Mouse (Mus musculus): ENCODE measurements at regions not wholly inside any gene's neighbourhood (a gene's known extent, or its start where the extent isn't known, plus 50 kb on each side); places are given as distances from the start of the nearest gene placed in this dataset.

DNA sequence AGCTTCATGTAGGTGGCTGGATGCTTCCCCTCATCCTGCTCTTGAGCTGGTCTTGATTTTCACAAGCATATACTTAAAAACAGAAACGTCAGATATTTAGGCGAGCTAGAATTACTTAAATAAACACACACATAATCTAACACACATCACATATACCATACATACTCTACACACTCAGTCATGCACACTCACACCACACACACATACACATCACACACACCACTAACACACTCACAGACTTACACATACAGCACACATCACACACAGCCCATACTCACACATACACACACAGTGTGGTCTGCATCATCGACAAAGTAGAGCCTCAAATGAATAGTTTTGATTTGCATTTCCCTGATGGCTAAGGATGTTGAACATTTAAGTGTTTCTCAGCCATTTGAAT, 116.9 kb downstream of the Spry2 start:
- peak in 1 of 2 experiments; percentile 20 for DNase-seq

DNA sequence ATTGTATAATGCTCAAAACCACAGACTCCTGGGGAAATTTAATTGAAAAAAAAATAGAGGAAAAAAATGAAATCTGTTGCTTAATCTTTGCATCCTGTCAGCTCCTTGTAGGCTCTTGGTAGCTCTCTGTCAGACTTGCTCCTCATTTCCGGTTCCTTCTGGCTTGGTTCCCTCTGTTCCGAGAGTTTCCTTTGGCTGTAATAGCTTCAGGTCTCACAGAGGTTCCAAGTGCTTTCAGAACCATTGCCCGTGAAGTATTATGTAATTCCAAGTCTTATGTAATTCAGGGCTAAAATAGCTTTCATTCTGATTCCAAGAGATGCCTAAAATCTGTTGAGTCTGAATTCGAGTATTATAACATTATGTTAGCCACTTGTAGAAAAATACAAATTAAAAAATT, 117.3 kb downstream of the Spry2 start:
- DNase-seq = peak; percentile 63 to 67

GRCm38 (mm10) chr14:105773674-105774073, 122.9 kb downstream of the Spry2 start:
- no peak for DNase-seq

DNA sequence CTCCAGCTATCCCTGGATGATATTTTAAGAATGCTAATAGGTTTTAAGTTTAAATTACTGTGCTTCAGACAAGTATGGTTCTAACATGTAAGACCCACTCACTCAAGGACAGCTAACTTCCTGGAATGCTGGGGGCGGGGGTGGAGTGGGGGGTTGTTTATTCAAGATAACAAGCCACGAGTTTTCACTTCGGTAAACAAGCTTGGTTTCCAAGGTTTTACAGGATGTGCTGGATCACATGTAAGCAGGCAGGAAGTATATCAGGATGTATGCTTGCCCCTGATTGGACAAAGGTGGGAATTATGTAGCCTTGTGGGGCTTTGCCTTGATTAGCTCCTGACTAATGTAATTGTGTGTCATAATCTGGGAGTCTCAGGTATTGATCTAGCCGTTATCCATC, 129.5 kb downstream of the Spry2 start:
- DNase-seq = no peak

DNA sequence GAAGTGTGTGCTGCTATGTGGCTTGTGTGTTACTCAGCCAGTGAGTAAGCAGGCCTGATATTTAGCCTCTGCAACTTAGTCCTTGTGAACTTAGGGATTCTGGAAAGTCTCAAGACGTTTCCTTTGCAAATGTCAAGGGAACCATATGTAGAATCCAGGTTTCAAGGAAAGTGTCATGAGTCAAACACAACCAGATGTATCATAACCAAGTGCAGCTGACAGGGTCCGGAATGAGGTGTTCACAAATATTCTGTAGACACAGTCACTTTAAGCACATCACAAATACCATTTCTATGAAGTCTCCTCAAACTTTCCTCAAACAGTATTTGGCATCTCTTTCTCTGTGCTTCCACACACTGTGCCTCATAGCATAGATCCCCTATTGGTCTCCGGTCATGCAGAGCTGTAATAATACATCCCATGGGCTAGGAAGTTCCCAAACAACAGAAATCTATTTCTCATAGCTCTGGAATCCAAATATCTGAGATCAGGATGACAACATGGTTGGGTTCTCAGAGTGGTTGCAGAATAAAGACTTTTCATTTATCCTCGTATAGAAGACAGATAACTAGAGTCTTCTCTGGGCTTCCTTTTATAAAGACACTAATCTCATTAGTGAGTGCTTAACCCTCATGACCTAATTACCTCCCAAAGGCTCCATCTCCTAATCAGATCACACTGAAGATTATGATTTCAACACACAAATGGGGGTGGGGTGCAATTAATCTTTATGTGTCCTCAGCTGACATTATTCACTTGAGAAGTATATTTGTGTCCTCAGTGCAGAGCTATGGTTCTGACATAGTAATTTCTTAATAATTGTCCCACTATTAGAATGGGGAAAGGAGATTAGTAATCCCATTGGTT, 143.9 kb downstream of the Spry2 start:
- no peak for DNase-seq

- no peak for DNase-seq
Observed at GRCm38 (mm10) chr14:105751762-105752161, 144.9 kb downstream of the Spry2 start.

GRCm38 (mm10) chr14:105744578-105744977, 152.0 kb downstream of the Spry2 start:
- DNase-seq = no peak

DNA sequence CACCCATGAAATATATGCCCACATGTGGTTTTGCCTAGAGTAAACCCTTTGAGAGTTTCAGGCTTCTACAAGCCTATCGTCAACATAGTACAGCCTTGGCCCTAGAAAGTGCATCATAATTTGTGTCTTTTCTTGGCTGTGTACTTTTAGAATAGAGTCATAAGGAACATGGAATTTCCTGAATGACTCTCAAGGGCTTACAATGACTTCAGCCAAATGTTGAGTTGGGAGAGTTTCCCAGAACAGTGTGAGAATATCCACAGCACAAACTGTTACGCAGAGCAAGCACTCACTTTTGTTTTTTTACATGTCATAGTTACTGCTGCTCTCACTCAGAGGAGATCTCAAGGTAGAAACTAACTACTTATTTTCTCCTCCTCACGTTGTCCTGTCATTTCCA, 152.5 kb downstream of the Spry2 start:
- no peak for DNase-seq

DNA sequence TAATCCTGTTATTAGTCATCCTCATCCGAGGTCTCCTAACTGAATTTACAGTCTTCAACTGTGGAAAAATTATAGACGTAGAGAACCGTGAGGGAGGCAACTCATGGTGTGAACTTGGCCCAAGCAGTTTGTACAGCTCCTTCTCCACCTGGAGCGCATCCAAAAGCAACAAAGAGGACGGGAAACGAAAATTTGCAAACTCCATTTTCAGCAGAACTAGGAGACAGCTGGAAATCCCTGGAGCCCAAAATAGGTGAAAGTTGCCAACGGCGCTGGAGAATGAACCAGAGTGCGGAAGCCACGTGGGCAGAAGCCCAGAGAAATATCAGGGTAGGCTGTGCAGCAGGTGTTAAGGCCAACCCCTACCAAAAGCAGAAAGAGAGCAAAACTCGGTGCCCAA, 155.7 kb downstream of the Spry2 start:
- DNase-seq = peak in 1 of 2 experiments; percentile 12

DNA sequence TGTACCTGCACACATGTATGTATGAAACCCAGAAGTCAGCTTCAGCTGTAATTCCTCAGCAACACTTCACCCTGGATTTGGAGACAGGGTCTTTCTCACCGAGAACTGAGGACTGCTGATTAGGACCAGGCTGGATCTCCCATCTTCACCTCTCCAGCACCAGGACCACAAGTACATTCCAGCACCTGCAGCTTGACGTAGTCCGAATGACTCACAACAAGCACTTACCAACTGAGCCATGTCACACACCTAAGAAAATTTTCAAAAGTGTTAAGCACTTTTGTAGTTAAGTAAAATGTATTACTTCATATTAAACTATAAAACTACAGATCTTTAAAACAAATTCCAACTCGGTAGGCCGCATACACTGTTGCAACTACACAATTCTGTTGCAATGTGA, 158.1 kb downstream of the Spry2 start:
- no peak for DNase-seq

- DNase-seq = no peak
Observed at GRCm38 (mm10) chr14:105736352-105736751, 160.3 kb downstream of the Spry2 start.

- DNase-seq = no peak
Observed at GRCm38 (mm10) chr14:105734291-105734690, 162.3 kb downstream of the Spry2 start.

GRCm38 (mm10) chr14:105733013-105733728, 163.4 kb downstream of the Spry2 start:
- peak; percentile 36 to 42 for DNase-seq

DNA sequence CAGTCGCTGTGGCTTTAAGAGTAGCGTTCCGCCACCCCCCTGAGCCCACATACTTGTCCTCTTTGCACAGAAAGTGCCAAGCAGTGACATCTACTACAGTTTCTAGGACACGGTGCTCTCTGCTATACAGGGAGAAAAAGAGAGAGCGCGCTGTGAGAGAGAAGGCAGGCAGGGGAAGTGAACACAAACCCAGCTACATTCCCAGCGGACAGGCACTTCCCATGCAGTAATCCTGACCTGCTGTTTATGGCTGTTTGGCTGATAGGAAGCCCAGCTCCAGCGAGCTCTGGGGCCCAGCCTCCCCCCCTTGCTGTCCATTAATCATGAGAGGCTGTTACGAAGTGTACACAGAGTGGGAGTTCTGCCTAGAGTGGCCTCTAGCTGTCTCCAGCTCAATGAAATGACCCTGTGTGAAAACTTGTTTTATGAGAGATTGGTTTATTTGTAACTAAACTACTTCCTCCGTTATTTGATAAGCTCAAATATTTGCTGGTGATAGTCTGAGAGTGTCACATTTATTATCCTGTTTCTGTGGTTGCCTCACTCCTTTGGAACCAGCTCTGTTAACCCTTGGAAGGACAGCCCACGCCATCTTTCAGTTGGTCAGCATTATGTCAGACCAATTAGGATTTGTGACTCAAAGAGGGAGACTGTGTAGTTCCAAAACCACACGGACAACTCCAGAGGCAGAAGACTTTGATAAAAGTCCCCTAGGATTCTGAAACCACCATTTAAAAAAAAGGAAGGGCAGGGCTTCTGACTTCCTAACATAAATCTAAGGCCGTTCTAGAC, 164.2 kb downstream of the Spry2 start:
- DNase-seq = peak; percentile 81 to 87

DNA sequence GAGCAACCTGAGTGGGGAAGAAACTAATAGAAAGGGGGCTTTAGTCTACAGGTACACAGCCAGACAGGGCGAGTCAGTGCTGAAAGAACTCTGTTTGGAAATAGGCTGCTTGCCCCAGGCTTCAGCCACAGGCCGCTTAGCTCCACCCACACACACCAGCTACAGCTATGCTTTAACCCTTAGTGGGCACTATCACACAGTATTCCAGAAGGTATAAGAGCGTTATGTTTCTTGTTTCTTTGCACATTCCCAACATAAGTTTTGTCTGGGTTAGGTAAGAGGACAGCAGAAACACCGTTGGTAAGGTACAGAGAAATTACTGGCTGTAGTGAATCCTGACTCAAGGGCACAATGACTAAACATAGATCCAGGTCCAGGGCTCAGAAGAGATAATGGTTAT, 165.8 kb downstream of the Spry2 start:
- peak; percentile 62 to 71 for DNase-seq

DNA sequence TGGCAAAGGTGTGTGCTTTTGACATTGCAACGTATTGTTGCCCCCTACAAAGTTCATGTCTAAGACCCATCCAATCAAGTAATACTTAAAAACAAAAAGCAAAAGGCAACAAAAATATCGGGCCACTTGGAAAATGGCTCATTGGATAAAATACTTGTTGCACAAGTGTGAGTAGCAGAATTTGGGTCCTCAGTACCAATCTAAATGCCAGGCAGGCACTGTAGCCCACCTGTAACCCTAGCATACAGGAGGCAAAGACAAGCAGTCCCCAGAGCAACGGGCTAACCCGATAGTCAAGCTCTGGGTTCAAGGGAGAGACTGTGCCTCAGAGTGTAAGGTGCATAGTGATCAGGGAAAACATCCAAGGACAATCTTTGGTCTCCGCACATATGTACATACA, 167.8 kb downstream of the Spry2 start:
- no peak for DNase-seq

- DNase-seq = no peak
Observed at GRCm38 (mm10) chr14:105725741-105726140, 170.9 kb downstream of the Spry2 start.

- no peak for DNase-seq
Observed at GRCm38 (mm10) chr14:105722923-105723322, 173.7 kb downstream of the Spry2 start.

DNA sequence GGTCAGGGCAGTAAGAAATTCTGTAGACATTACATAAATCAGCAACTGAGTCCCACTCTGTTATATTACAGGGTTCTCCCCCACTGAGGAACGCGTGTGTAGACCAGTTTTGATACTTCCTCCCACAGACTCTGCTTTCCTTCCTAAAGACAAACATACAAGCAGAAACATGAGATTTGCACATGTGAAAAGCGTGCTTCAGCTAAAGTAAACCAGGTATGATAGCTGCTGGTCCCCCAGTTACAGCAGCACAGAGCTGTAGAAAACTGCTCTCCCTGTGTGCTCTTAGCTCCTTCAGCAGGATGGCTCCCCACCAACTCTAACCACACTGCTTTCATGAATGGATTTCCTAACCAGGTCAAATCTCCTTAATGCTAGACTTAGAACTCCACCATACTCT, 175.0 kb downstream of the Spry2 start:
- no peak for DNase-seq

GRCm38 (mm10) chr14:105720816-105721510, 175.7 kb downstream of the Spry2 start:
- peak; percentile 39 to 45 for DNase-seq

DNA sequence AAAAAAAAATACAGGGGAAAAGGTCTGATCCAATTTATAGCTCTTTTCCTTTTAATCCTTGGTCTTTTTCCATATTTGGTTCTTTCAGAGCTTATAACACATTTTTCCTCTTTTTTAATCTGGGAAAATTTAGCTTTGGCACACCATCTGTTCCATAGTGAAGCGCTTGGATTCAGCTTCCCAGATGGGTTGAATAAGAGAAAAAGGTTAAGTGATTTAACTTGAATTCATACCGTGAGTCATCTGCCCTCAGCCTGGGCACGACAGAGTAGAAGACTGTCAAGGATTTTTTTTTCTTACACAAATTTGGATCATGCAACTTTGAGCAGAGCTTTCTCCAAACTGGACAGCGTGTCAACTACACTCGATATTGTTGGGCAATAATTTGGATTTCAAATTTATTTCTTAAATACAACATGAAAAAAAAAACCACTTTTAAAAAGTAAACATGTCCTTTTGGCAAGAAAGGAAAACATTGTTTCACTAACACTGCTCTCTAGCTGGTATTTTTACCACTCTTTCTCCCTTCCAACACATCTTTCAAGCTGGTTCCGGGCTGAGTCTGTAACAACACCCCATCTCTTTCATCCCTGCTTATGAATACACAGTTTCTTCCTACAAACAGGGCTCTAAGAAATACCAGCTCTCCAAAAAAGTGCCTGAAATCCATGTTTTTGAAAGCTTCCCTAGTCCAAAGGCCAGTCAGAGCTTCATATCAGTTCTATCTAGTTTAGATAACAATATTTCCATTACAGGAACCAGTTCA, 177.8 kb downstream of the Spry2 start:
- DNase-seq = peak; percentile 37 to 38

DNA sequence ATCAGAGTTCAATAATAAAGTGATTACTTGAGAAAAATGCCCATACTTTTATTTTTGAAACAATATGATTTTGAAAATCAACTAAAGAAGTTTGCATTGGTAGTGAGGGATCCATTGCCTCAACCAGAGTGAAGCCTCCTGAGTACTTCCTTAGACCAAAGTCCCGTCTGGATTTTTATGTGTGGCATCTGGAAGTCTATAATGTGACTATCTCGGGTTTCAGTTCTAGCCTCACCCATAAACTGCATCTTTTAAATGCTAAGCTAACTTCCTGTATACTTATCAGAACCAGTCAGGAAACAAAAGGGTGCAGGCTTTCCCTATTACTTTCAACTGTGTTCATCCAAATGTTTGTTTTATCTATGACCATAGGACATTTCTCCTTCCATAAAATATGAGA, 178.8 kb downstream of the Spry2 start:
- DNase-seq = no peak

All from cerebellum, adult 18-20 months (tissue).